Mouse (Mus musculus) midbrain, embryonic 12.5 days (tissue): ENCODE measurements around the gene Zfhx3. TPM values are rescaled to one million over a fixed set of nuclear protein-coding genes. Genes with fewer than 3 reads are reported as not detected.

Experiments used
- ATAC-seq: fragments of 200-750 bp; cut with Nextera tagmentation; 2 replicates; pipeline ENCODE4 v1.8.0; 2017; ENCODE audit warnings: low read depth, moderate TSS enrichment, moderate library complexity; ENCODE audit not compliant: low FRiP score
- H3K27ac ChIP-seq: fragments of 300-500 bp; sonication (generic); replicated peaks from 2 replicates; pipeline ENCODE4 v1.5.1; 2016; ENCODE audit warnings: mild to moderate bottlenecking
- H3K27me3 ChIP-seq: fragments of 300-500 bp; sonication (generic); 2 replicates; pipeline ENCODE4 v1.6.1; 2016; ENCODE audit warnings: mild to moderate bottlenecking
- H3K36me3 ChIP-seq: fragments of 300-500 bp; sonication (generic); 2 replicates; pipeline ENCODE4 v1.6.1; 2016
- H3K4me1 ChIP-seq: fragments of 300-500 bp; sonication (generic); 2 replicates; pipeline ENCODE4 v1.6.1; 2016
- H3K4me2 ChIP-seq: fragments of 300-500 bp; sonication (generic); replicated peaks from 2 replicates; pipeline ENCODE4 v1.6.1; 2016; ENCODE audit warnings: mild to moderate bottlenecking, moderate library complexity
- H3K4me3 ChIP-seq: fragments of 300-500 bp; sonication (generic); 2 replicates; pipeline ENCODE4 v1.5.1; 2016; ENCODE audit warnings: mild to moderate bottlenecking
- H3K9ac ChIP-seq: fragments of 300-500 bp; sonication (generic); replicated peaks from 2 replicates; pipeline ENCODE4 v1.6.1; 2016; ENCODE audit warnings: mild to moderate bottlenecking, moderate library complexity
- H3K9me3 ChIP-seq: fragments of 300-500 bp; sonication (generic); 2 replicates; pipeline ENCODE4 v1.6.1; 2016; ENCODE audit warnings: mild to moderate bottlenecking
- WGBS: fragments of 180-500 bp; shearing (Covaris S2); methylation state at CpG from one replicate; pipeline ENCODE4 v1.1.7; 2016; 5-methylcytosine and 5-hydroxymethylcytosine counted together
- polyA plus RNA-seq: library from polyadenylated mRNA; unstranded; fragments of >200 nt; fragmentation: Nextera tagmentation; extraction: Ambion mirVana; gene quantifications from 2 replicates; pipeline ENCODE4 v1.2.1, GENCODE M21; 2016

Zfhx3 gene
- polyA plus RNA-seq, 1 experiment from 2014 or later: 48.9 TPM

- Histone ChIP-seq H3K27me3 (0 out of 2 replicates have a peak, but pooled peaks cover 7% of the 10 kb centered on the region), H3K4me3 (no peak overlapping the region), H3K36me3 (no peaks in the 10 kb centered on the region), H3K9me3 (no peaks in the 10 kb centered on the region), H3K9ac (no peak overlapping the region), H3K4me1 (peaks cover 6% of the 10 kb centered on the region; the same call in 1 of the 2 replicates), H3K27ac (no peak overlapping the region), H3K4me2 (no peak overlapping the region)
- 80% methylated on average over 11 of the region's 11 CpGs for WGBS
- ATAC-seq: no peak
Observed at GRCm38 (mm10) chr8:108671939-108672515, 729.6 kb downstream of the Zfhx3 start.

- Histone ChIP-seq H3K9ac (no peak overlapping the region), H3K9me3 (no peaks in the 10 kb centered on the region), H3K27ac (no peak overlapping the region), H3K27me3 (0 out of 2 replicates have a peak, but pooled peaks cover 7% of the 10 kb centered on the region), H3K4me3 (no peak overlapping the region), H3K36me3 (no peaks in the 10 kb centered on the region), H3K4me2 (no peak overlapping the region), H3K4me1 (peaks cover 6% of the 10 kb centered on the region; the same call in 1 of the 2 replicates)
- 60% methylated on average over 17 of the region's 17 CpGs for WGBS
- no peak for ATAC-seq
Observed at GRCm38 (mm10) chr8:108675001-108675525, 732.6 kb downstream of the Zfhx3 start.

- ATAC-seq: no peak
- Histone ChIP-seq H3K9ac (no peak overlapping the region), H3K36me3 (no peaks in the 10 kb centered on the region), H3K4me3 (no peak overlapping the region), H3K4me1 (peaks cover 20% of the 10 kb centered on the region), H3K27ac (no peak overlapping the region), H3K27me3 (peaks cover 34% of the 10 kb centered on the region), H3K4me2 (no peak overlapping the region), H3K9me3 (no peaks in the 10 kb centered on the region)
- WGBS: 87% methylated on average over 9 of the region's 9 CpGs
Observed at GRCm38 (mm10) chr8:108689694-108690093, 747.2 kb downstream of the Zfhx3 start.

GRCm38 (mm10) chr8:108690576-108691455 lies 748.4 kb downstream of the Zfhx3 start:
- peak overlapping the region; percentile 57 for H3K27ac ChIP-seq
- WGBS: 30% methylated on average over 14 of the region's 14 CpGs
- H3K27me3 ChIP-seq: peaks cover 46% of the 10 kb centered on the region
- H3K4me2 ChIP-seq: peak overlapping the region; percentile 52
- no peak overlapping the region for H3K9ac ChIP-seq
- H3K4me3 ChIP-seq: no peak overlapping the region; the same call in 1 of the 2 replicates
- peaks cover 29% of the 10 kb centered on the region for H3K4me1 ChIP-seq
- no peaks in the 10 kb centered on the region for H3K36me3 ChIP-seq
- H3K9me3 ChIP-seq: no peaks in the 10 kb centered on the region
- no peak for ATAC-seq

GRCm38 (mm10) chr8:108691456-108692238 lies 749.2 kb downstream of the Zfhx3 start:
- H3K4me3 ChIP-seq: peak overlapping the region; percentile 26
- H3K27ac ChIP-seq: peak overlapping the region; percentile 57
- H3K36me3 ChIP-seq: no peaks in the 10 kb centered on the region
- WGBS: 4% methylated on average over 17 of the region's 21 CpGs
- H3K4me1 ChIP-seq: peaks cover 38% of the 10 kb centered on the region
- H3K9ac ChIP-seq: peak overlapping the region; percentile 46; the same call in 1 of the 2 replicates
- ATAC-seq: peak; percentile 25; the same call in 1 of the 2 replicates
- H3K9me3 ChIP-seq: no peaks in the 10 kb centered on the region
- H3K27me3 ChIP-seq: peaks cover 54% of the 10 kb centered on the region
- peak overlapping the region; percentile 52 for H3K4me2 ChIP-seq

- Histone ChIP-seq H3K9me3 (no peaks in the 10 kb centered on the region), H3K4me2 (peak overlapping the region; percentile 52), H3K4me1 (peaks cover 42% of the 10 kb centered on the region), H3K27me3 (peaks cover 56% of the 10 kb centered on the region), H3K9ac (peak overlapping the region; percentile 37; the same call in 1 of the 2 replicates), H3K27ac (peak overlapping the region; percentile 57), H3K4me3 (peak overlapping the region; percentile 26), H3K36me3 (no peaks in the 10 kb centered on the region)
- WGBS: 3% methylated on average over 5 of the region's 5 CpGs
- no peak for ATAC-seq
Observed at GRCm38 (mm10) chr8:108692239-108692627, 749.8 kb downstream of the Zfhx3 start.

- no peak for ATAC-seq
- WGBS: 54% methylated on average over 6 of the region's 6 CpGs
- peak overlapping the region; percentile 37; the same call in 1 of the 2 replicates for H3K9ac ChIP-seq
- no peaks in the 10 kb centered on the region for H3K9me3 ChIP-seq
- H3K27ac ChIP-seq: peak overlapping the region; percentile 57
- peak overlapping the region; percentile 52 for H3K4me2 ChIP-seq
- H3K4me1 ChIP-seq: peaks cover 49% of the 10 kb centered on the region
- no peak overlapping the region for H3K4me3 ChIP-seq
- peaks cover 62% of the 10 kb centered on the region for H3K27me3 ChIP-seq
- H3K36me3 ChIP-seq: no peaks in the 10 kb centered on the region
Observed at GRCm38 (mm10) chr8:108692669-108693665, 750.5 kb downstream of the Zfhx3 start.

- Histone ChIP-seq H3K27ac (no peak overlapping the region), H3K4me3 (no peak overlapping the region), H3K4me1 (peaks cover 56% of the 10 kb centered on the region), H3K36me3 (no peaks in the 10 kb centered on the region), H3K4me2 (no peak overlapping the region), H3K9ac (no peak overlapping the region), H3K9me3 (no peaks in the 10 kb centered on the region), H3K27me3 (peaks cover 68% of the 10 kb centered on the region)
- ATAC-seq: no peak
- 71% methylated on average over 5 of the region's 5 CpGs for WGBS
Observed at GRCm38 (mm10) chr8:108693841-108694240, 751.4 kb downstream of the Zfhx3 start.

GRCm38 (mm10) chr8:108694516-108694915 lies 752.1 kb downstream of the Zfhx3 start:
- H3K27me3 ChIP-seq: peaks cover 75% of the 10 kb centered on the region
- H3K4me2 ChIP-seq: no peak overlapping the region
- H3K36me3 ChIP-seq: no peaks in the 10 kb centered on the region
- no peak overlapping the region for H3K4me3 ChIP-seq
- no peak overlapping the region for H3K27ac ChIP-seq
- 33% methylated on average over 6 of the region's 6 CpGs for WGBS
- H3K4me1 ChIP-seq: peaks cover 63% of the 10 kb centered on the region
- no peaks in the 10 kb centered on the region for H3K9me3 ChIP-seq
- ATAC-seq: no peak
- no peak overlapping the region for H3K9ac ChIP-seq

- 3% methylated on average over 32 of the region's 32 CpGs for WGBS
- Histone ChIP-seq H3K27ac (peak overlapping the region; percentile 64), H3K4me2 (peak overlapping the region; percentile 58), H3K9ac (peak overlapping the region; percentile 50), H3K4me1 (peaks cover 71% of the 10 kb centered on the region), H3K27me3 (peaks cover 76% of the 10 kb centered on the region), H3K36me3 (no peaks in the 10 kb centered on the region), H3K4me3 (peak overlapping the region; percentile 36), H3K9me3 (no peaks in the 10 kb centered on the region)
- ATAC-seq: no peak
Observed at GRCm38 (mm10) chr8:108695242-108695880, 752.9 kb downstream of the Zfhx3 start.
